Mouse (Mus musculus) mature B cell (primary cell): Measurements from ENCODE around the gene Nup43.

Experiments
- in situ Hi-C: fragments of 300-500 bp; cut with MboI; formaldehyde crosslinking; loops from 2 replicates; pipeline ENCODE4 v1.14.3; 2019

The Nup43 gene

GRCm38 (mm10) chr10:7686902-7687301 lies 19.6 kb downstream of the Nup43 start:
- in situ Hi-C loops = no loop called here

DNA sequence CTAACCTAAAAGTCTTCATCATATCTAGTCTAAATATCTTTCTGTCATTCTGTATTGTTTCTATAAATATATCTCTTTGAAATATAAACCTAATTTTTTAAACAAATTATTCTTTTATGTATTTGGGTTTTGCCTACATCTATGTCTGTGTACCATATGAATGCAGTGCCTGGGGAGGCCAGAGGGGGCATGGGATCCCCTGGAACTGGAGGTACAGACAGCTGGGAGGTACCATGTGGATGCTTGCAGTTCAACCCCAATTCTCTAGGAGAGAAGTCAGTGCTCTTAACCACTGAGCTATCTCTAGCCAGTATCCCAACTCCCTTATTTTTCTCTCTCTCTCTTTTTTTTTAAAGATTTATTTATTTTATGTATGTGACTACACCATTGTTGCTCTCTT lies 28.0 kb downstream of the Nup43 start:
- in situ Hi-C loops = no loop called here

DNA sequence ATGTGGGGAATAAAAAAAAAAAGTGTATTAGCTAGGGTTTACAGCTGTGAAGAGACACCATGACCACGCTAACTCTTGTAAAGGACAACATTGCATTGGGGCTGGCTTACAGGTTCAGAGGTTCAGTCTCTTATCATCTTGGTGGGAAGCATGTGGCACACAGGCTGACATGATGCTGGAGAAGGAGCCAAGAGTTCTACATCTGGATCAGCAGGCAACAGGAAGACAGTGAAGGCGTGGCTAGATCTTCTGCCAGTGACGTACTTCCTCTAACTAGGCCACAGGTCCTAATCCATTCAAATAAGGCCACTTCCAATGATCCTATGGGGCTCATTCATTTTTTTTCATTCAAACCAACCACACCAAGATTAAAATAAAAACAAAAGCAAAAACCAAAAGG lies 32.8 kb downstream of the Nup43 start:
- in situ Hi-C loops = no loop called here

- in situ Hi-C loops = no loop called here
These were observed 35.3 kb downstream of the Nup43 start for GRCm38 (mm10) chr10:7702586-7702985.

GRCm38 (mm10) chr10:7710121-7710520 lies 42.8 kb downstream of the Nup43 start:
- in situ Hi-C loops = no loop called here

GRCm38 (mm10) chr10:7712506-7712905 lies 45.2 kb downstream of the Nup43 start:
- in situ Hi-C loops = no loop called here

- in situ Hi-C loops = no loop called here
These were observed 47.8 kb downstream of the Nup43 start for GRCm38 (mm10) chr10:7715056-7715455.

- in situ Hi-C loops = no loop called here
These were observed 58.6 kb downstream of the Nup43 start, which contains the start of gene Katna1 for GRCm38 (mm10) chr10:7725751-7726500. Katna1 (plus strand) TSS chr10:7726000.

- in situ Hi-C loops = no loop called here
These were observed 59.2 kb downstream of the Nup43 start for GRCm38 (mm10) chr10:7726501-7726812.

GRCm38 (mm10) chr10:7727011-7727410 lies 59.7 kb downstream of the Nup43 start:
- in situ Hi-C loops = no loop called here
